Mouse (Mus musculus) forebrain, embryonic 14.5 days (tissue): Measurements from ENCODE around the gene Mak. TPM values are rescaled to one million over a fixed set of nuclear protein-coding genes. Genes with fewer than 3 reads are reported as not detected.

Experiments
- ATAC-seq: fragments of 200-750 bp; cut with Nextera tagmentation; 2 replicates; pipeline ENCODE4 v1.8.0; 2017; ENCODE audit warnings: mild to moderate bottlenecking, moderate library complexity
- DNase-seq: peaks from one replicate; pipeline ENCODE4 v3.0.0-alpha.2; 2015; ENCODE audit warnings: low spot score
- H3K27ac ChIP-seq: fragments of 300-500 bp; sonication (generic); 2 replicates; pipeline ENCODE4 v1.5.1; 2014; ENCODE audit warnings: low read depth, mild to moderate bottlenecking, control low read depth, low read length, moderate library complexity
- H3K27me3 ChIP-seq: fragments of 300-500 bp; sonication (generic); replicated peaks from 2 replicates; pipeline ENCODE4 v1.6.1; 2014; ENCODE audit warnings: low read length, control low read depth, mixed read lengths; ENCODE audit not compliant: control insufficient read depth, insufficient read depth
- H3K36me3 ChIP-seq: fragments of 300-500 bp; sonication (generic); 2 replicates; pipeline ENCODE4 v1.6.1; 2014; ENCODE audit warnings: low read length, control low read depth; ENCODE audit not compliant: control insufficient read depth, insufficient read depth
- H3K4me1 ChIP-seq: fragments of 300-500 bp; sonication (generic); 2 replicates; pipeline ENCODE4 v1.6.1; 2014; ENCODE audit warnings: antibody characterized with exemption, low read length, control low read depth; ENCODE audit not compliant: control insufficient read depth, insufficient read depth
- H3K4me2 ChIP-seq: fragments of 300-500 bp; sonication (generic); 2 replicates; pipeline ENCODE4 v1.6.1; 2014; ENCODE audit warnings: mild to moderate bottlenecking, control low read depth, low read length
- H3K4me3 ChIP-seq: fragments of 300-500 bp; sonication (generic); 2 replicates; pipeline ENCODE4 v1.5.1; 2014; ENCODE audit warnings: low read depth, low read length, control low read depth
- H3K9ac ChIP-seq: fragments of 300-500 bp; sonication (generic); 2 replicates; pipeline ENCODE4 v1.6.1; 2014; ENCODE audit warnings: mild to moderate bottlenecking, low read length, control low read depth, moderate library complexity
- H3K9me3 ChIP-seq: fragments of 300-500 bp; sonication (generic); replicated peaks from 2 replicates; pipeline ENCODE4 v1.6.1; 2016; ENCODE audit warnings: low read length, control low read depth, mixed read lengths; ENCODE audit not compliant: control insufficient read depth
- WGBS: fragments of 180-500 bp; shearing (Covaris S2); extraction: QIAGEN DNeasy Blood & Tissue Kit; methylation state at CpG from one replicate; pipeline ENCODE4 v1.1.7; 2014; 5-methylcytosine and 5-hydroxymethylcytosine counted together
- polyA plus RNA-seq: library from polyadenylated mRNA; unstranded; fragments of >200 nt; fragmentation: Nextera tagmentation; extraction: Ambion mirVana; gene quantifications from 2 replicates; pipeline ENCODE4 v1.2.1, GENCODE M21; 2014

Gene Mak
- polyA plus RNA-seq, 1 experiment from 2014 or later, result 1.2 TPM

- H3K9ac ChIP-seq, result peak overlapping the region; percentile 70
- DNase-seq (no peak), ATAC-seq (no peak)
- no peaks in the 10 kb centered on the region for H3K27me3 ChIP-seq
- H3K9me3 ChIP-seq, result no peaks in the 10 kb centered on the region
- 40% methylated on average over 12 of the region's 12 CpGs for WGBS
- peak overlapping the region; percentile 59 for H3K4me3 ChIP-seq
- H3K4me2 ChIP-seq, result peak overlapping the region; percentile 75
- no peak overlapping the region for H3K27ac ChIP-seq
- H3K36me3 ChIP-seq, result peaks cover 41% of the 10 kb centered on the region
- peaks cover 10% of the 10 kb centered on the region; the same call in 1 of the 2 replicates for H3K4me1 ChIP-seq
Measured at GRCm38 (mm10) chr13:41016797-41017405, 62.6 kb downstream of the Mak start.

- WGBS, result 1% methylated on average over 43 of the region's 43 CpGs
- Histone ChIP-seq H3K4me3 (peak within 1 kb of the TSS; percentile 59), H3K4me1 (peaks cover 10% of the 10 kb centered on the region; the same call in 1 of the 2 replicates), H3K4me2 (peak within 1 kb of the TSS; percentile 75), H3K27me3 (no peaks in the 10 kb centered on the region), H3K27ac (peak within 1 kb of the TSS; percentile 78; the same call in 1 of the 2 replicates), H3K9me3 (no peaks in the 10 kb centered on the region), H3K9ac (peak within 1 kb of the TSS; percentile 70), H3K36me3 (peaks cover 49% of the 10 kb centered on the region)
- ATAC-seq, result peak; percentile 100
- peak; percentile 94 for DNase-seq
Measured at GRCm38 (mm10) chr13:41015829-41016634, 63.5 kb downstream of the Mak start, which contains the start of gene Tmem14c. Gene Tmem14c (plus strand): TSS chr13:41016292.

GRCm38 (mm10) chr13:41008946-41009345 is 70.6 kb downstream of the Mak start:
- no peak for ATAC-seq
- 87% methylated on average over 8 of the region's 8 CpGs for WGBS
- Histone ChIP-seq H3K4me1 (no peaks in the 10 kb centered on the region), H3K9ac (no peak overlapping the region), H3K4me2 (no peak overlapping the region), H3K4me3 (no peak overlapping the region), H3K27me3 (no peaks in the 10 kb centered on the region), H3K27ac (no peak overlapping the region), H3K36me3 (peaks cover 92% of the 10 kb centered on the region), H3K9me3 (no peaks in the 10 kb centered on the region)
- no peak for DNase-seq

GRCm38 (mm10) chr13:41008271-41008670 is 71.2 kb downstream of the Mak start:
- Histone ChIP-seq H3K4me2 (no peak overlapping the region), H3K27ac (no peak overlapping the region), H3K36me3 (peaks cover 89% of the 10 kb centered on the region), H3K4me1 (no peaks in the 10 kb centered on the region), H3K27me3 (no peaks in the 10 kb centered on the region), H3K9me3 (no peaks in the 10 kb centered on the region), H3K9ac (no peak overlapping the region), H3K4me3 (no peak overlapping the region)
- ATAC-seq, result no peak
- no peak for DNase-seq
- WGBS, result 92% methylated on average over 10 of the region's 10 CpGs

- H3K27me3 ChIP-seq, result no peaks in the 10 kb centered on the region
- no peak for DNase-seq
- H3K4me3 ChIP-seq, result no peak overlapping the region
- H3K9ac ChIP-seq, result no peak overlapping the region
- ATAC-seq, result no peak
- H3K4me1 ChIP-seq, result peaks cover 5% of the 10 kb centered on the region; the same call in 1 of the 2 replicates
- H3K27ac ChIP-seq, result no peak overlapping the region
- H3K36me3 ChIP-seq, result peaks cover 70% of the 10 kb centered on the region
- 95% methylated on average over 4 of the region's 4 CpGs for WGBS
- no peak overlapping the region for H3K4me2 ChIP-seq
- no peaks in the 10 kb centered on the region for H3K9me3 ChIP-seq
Measured at GRCm38 (mm10) chr13:41006244-41006643, 73.3 kb downstream of the Mak start.

- WGBS, result 82% methylated on average over 5 of the region's 5 CpGs
- Histone ChIP-seq H3K27me3 (no peaks in the 10 kb centered on the region), H3K4me1 (peaks cover 12% of the 10 kb centered on the region), H3K36me3 (peaks cover 28% of the 10 kb centered on the region), H3K9me3 (no peaks in the 10 kb centered on the region), H3K4me2 (peak overlapping the region; percentile 87), H3K9ac (no peak overlapping the region), H3K4me3 (peak overlapping the region; percentile 90), H3K27ac (no peak overlapping the region)
- ATAC-seq (no peak), DNase-seq (no peak)
Measured at GRCm38 (mm10) chr13:41002001-41002400, 77.5 kb downstream of the Mak start.

GRCm38 (mm10) chr13:41000926-41001639 is 78.4 kb downstream of the Mak start, which contains the start of gene Pak1ip1:
Gene Pak1ip1 (plus strand): TSS chr13:41001023.
- peak within 1 kb of the TSS; percentile 94 for H3K27ac ChIP-seq
- peaks cover 19% of the 10 kb centered on the region for H3K36me3 ChIP-seq
- WGBS, result under 1% methylated on average over 58 of the region's 58 CpGs
- H3K27me3 ChIP-seq, result no peaks in the 10 kb centered on the region
- no peaks in the 10 kb centered on the region for H3K9me3 ChIP-seq
- ATAC-seq, result peak; percentile 98
- peaks cover 12% of the 10 kb centered on the region for H3K4me1 ChIP-seq
- H3K4me3 ChIP-seq, result peak within 1 kb of the TSS; percentile 90
- H3K9ac ChIP-seq, result peak within 1 kb of the TSS; percentile 88
- peak within 1 kb of the TSS; percentile 87 for H3K4me2 ChIP-seq
- peak; percentile 96 for DNase-seq

GRCm38 (mm10) chr13:41000140-41000925 is 79.2 kb downstream of the Mak start:
- H3K4me3 ChIP-seq, result peak overlapping the region; percentile 90
- H3K9ac ChIP-seq, result peak overlapping the region; percentile 88
- under 1% methylated on average over 25 of the region's 25 CpGs for WGBS
- peak; percentile 28 for DNase-seq
- H3K27me3 ChIP-seq, result no peaks in the 10 kb centered on the region
- peaks cover 12% of the 10 kb centered on the region for H3K4me1 ChIP-seq
- ATAC-seq, result peak; percentile 32
- H3K36me3 ChIP-seq, result peaks cover 11% of the 10 kb centered on the region
- H3K27ac ChIP-seq, result peak overlapping the region; percentile 94
- no peaks in the 10 kb centered on the region for H3K9me3 ChIP-seq
- H3K4me2 ChIP-seq, result peak overlapping the region; percentile 87
